Mouse (Mus musculus): ENCODE results near the gene Kdm4a.

GRCm38 (mm10) chr4:118214891-118215290 is 35.0 kb upstream of the Kdm4a start:
- TF ChIP-seq POLR2A (IDR thresholded peaks at IDR 0.05; ENCODE audit: insufficient read length, low read depth) (no peak), REST (IDR thresholded peaks at IDR 0.05; ENCODE audit: insufficient read depth, insufficient read length) (no peak), MAX (IDR thresholded peaks at IDR 0.05; ENCODE audit: low read depth) (no peak)

Data from myocyte (in vitro differentiated cells).